Mouse (Mus musculus): ENCODE measurements around the gene Phc3. TPM values are rescaled to one million over a fixed set of nuclear protein-coding genes. Genes with fewer than 3 reads are reported as not detected.

Gene Phc3
- polyA plus RNA-seq, 1 experiment from 2014 or later = 7.3 TPM

DNA sequence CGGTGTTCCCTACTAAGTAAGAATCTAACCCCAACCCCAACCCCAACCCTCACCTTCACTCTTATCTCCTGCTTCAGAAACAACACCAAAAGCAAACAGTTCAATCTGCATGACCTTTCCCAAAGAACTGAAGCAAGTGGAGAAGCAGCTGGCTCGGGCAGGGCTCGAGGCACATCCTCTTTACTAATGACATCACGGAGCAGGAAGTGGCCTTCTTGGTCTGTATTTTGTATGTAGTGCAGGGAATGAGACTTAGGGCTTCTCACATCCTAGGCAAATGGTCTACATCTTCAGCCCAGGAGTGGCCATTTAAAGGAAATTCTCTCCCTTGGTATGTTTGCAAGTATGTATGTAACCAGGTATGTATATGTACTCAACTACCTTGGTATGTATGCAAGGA, 52.1 kb downstream of the Phc3 start:
- 85% methylated on average over 4 of the region's 4 CpGs for WGBS
- no peak overlapping the region for H3K9ac ChIP-seq (ENCODE audit: low read depth, low read length)
- no peak overlapping the region for H3K4me3 ChIP-seq (ENCODE audit: low read depth, low read length)
- DNase-seq (ENCODE audit: low spot score) (no peak), ATAC-seq (ENCODE audit: low FRiP score) (no peak)
- H3K36me3 ChIP-seq (ENCODE audit: control insufficient read depth, insufficient read depth, low read length) = no peaks in the 10 kb centered on the region
- H3K9me3 ChIP-seq (ENCODE audit: control insufficient read depth, low read length) = no peaks in the 10 kb centered on the region
- H3K4me2 ChIP-seq (replicated peaks; ENCODE audit: low read depth, low read length) = no peak overlapping the region
- H3K27me3 ChIP-seq (ENCODE audit: control insufficient read depth, insufficient read depth, low read length) = no peaks in the 10 kb centered on the region
- no peak overlapping the region for H3K27ac ChIP-seq (ENCODE audit: low read depth, low read length)
- H3K4me1 ChIP-seq (replicated peaks; ENCODE audit: control insufficient read depth, insufficient read depth, low read length) = no peaks in the 10 kb centered on the region

DNA sequence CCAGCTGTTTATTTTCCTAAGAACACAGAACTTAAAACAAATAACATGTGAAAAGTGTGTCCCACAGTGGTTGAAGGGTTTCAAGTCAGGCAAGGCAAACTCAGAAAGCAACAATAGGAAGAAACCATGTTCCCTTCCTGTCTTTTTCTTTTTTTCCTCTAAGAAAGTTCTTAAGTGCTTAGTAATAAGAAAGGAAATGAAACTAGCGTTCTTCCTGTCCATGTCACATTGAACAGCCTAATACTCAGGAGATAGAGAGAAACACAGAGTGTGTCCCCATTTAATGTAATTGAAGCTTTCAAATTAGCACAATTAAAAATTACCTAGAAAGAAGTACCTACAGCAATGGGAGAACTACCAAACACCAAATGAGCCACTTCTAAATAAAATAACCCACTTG, 64.6 kb downstream of the Phc3 start:
- WGBS = 97% methylated on average over 1 of the region's 1 CpGs
- no peaks in the 10 kb centered on the region for H3K4me1 ChIP-seq (replicated peaks; ENCODE audit: control insufficient read depth, insufficient read depth, low read length)
- ATAC-seq (ENCODE audit: low FRiP score) (no peak), DNase-seq (ENCODE audit: low spot score) (no peak)
- no peak overlapping the region for H3K9ac ChIP-seq (ENCODE audit: low read depth, low read length)
- H3K4me2 ChIP-seq (replicated peaks; ENCODE audit: low read depth, low read length) = no peak overlapping the region
- H3K4me3 ChIP-seq (ENCODE audit: low read depth, low read length) = no peak overlapping the region
- no peak overlapping the region for H3K27ac ChIP-seq (ENCODE audit: low read depth, low read length)
- H3K9me3 ChIP-seq (ENCODE audit: control insufficient read depth, low read length) = no peaks in the 10 kb centered on the region
- H3K36me3 ChIP-seq (ENCODE audit: control insufficient read depth, insufficient read depth, low read length) = no peaks in the 10 kb centered on the region
- H3K27me3 ChIP-seq (ENCODE audit: control insufficient read depth, insufficient read depth, low read length) = no peaks in the 10 kb centered on the region

DNA sequence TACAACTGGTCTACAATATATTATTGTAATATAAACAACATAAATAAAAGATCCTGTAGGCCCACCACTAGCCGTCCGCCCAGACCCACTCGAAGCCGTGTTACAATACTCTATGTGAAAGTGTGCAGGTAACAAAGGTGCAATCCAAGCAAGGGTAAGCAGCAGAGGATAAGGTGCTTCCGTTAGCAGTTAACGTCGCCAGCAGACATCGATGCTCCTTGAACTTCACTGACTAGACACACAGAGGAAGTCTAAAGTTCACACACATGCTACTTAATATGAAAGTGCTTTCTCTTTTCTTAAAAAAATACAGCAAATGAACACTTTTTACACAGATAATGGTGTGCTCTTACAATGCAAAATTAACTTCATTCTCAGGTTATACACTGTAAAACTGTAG, 69.8 kb downstream of the Phc3 start:
- ATAC-seq (ENCODE audit: low FRiP score) (no peak), DNase-seq (ENCODE audit: low spot score) (no peak)
- H3K9ac ChIP-seq (ENCODE audit: low read depth, low read length) = no peak overlapping the region
- 95% methylated on average over 8 of the region's 8 CpGs for WGBS
- 0 out of 2 replicates have a peak, but pooled peaks cover 2% of the 10 kb centered on the region for H3K36me3 ChIP-seq (ENCODE audit: control insufficient read depth, insufficient read depth, low read length)
- H3K4me3 ChIP-seq (ENCODE audit: low read depth, low read length) = no peak overlapping the region
- H3K4me2 ChIP-seq (replicated peaks; ENCODE audit: low read depth, low read length) = no peak overlapping the region
- H3K4me1 ChIP-seq (replicated peaks; ENCODE audit: control insufficient read depth, insufficient read depth, low read length) = no peaks in the 10 kb centered on the region
- H3K27ac ChIP-seq (ENCODE audit: low read depth, low read length) = no peak overlapping the region
- no peaks in the 10 kb centered on the region for H3K27me3 ChIP-seq (ENCODE audit: control insufficient read depth, insufficient read depth, low read length)
- no peaks in the 10 kb centered on the region for H3K9me3 ChIP-seq (ENCODE audit: control insufficient read depth, low read length)

DNA sequence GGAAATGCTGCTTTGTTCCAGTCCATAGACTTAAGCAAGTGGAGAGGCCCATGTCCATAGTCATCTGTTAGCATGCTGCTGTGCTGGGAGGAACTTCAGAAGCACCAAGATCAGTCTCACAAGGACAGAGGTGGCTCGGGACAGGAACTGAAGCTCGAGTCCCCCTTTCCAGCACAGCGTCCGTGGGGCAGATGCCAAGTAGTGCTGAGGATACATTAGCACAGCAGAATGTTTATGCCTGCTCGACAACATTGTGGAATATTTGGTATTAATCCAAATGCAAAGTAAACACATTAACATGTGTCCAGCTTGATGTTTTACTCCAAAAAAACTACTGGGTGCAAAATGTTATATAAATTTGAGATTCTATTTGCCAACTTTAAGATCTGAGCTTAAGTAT, 72.5 kb downstream of the Phc3 start:
- Histone ChIP-seq H3K4me3 (ENCODE audit: low read depth, low read length) (no peak overlapping the region), H3K27ac (ENCODE audit: low read depth, low read length) (no peak overlapping the region), H3K9me3 (ENCODE audit: control insufficient read depth, low read length) (no peaks in the 10 kb centered on the region), H3K4me2 (replicated peaks; ENCODE audit: low read depth, low read length) (no peak overlapping the region), H3K27me3 (ENCODE audit: control insufficient read depth, insufficient read depth, low read length) (no peaks in the 10 kb centered on the region), H3K4me1 (replicated peaks; ENCODE audit: control insufficient read depth, insufficient read depth, low read length) (no peaks in the 10 kb centered on the region), H3K36me3 (ENCODE audit: control insufficient read depth, insufficient read depth, low read length) (0 out of 2 replicates have a peak, but pooled peaks cover 2% of the 10 kb centered on the region), H3K9ac (ENCODE audit: low read depth, low read length) (no peak overlapping the region)
- DNase-seq (ENCODE audit: low spot score) (no peak), ATAC-seq (ENCODE audit: low FRiP score) (no peak)
- 93% methylated on average over 5 of the region's 5 CpGs for WGBS

DNA sequence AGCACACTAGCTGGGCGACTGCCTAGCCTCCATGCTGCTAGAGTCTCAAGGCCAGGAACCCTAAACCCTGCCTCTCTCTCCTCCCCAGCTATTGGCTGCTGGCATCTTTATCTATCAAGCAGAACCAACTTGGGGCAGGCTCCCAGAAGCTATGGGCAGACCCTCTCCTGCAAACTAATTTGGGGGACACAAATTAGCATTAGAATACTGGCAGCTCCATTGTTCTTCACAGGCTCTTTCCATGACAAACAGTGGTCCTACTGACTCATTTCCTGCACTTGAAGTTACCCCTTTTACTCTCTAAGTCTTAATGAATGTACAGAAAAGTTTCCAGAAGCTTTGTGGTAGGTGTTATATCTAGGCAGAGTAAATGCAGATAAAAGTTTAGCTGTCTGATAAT, 80.2 kb downstream of the Phc3 start:
- ATAC-seq (ENCODE audit: low FRiP score) (no peak), DNase-seq (ENCODE audit: low spot score) (no peak)
- H3K27ac ChIP-seq (ENCODE audit: low read depth, low read length) = no peak overlapping the region
- no peaks in the 10 kb centered on the region for H3K4me1 ChIP-seq (replicated peaks; ENCODE audit: control insufficient read depth, insufficient read depth, low read length)
- H3K9me3 ChIP-seq (ENCODE audit: control insufficient read depth, low read length) = no peaks in the 10 kb centered on the region
- H3K36me3 ChIP-seq (ENCODE audit: control insufficient read depth, insufficient read depth, low read length) = no peaks in the 10 kb centered on the region
- no peak overlapping the region for H3K4me2 ChIP-seq (replicated peaks; ENCODE audit: low read depth, low read length)
- H3K27me3 ChIP-seq (ENCODE audit: control insufficient read depth, insufficient read depth, low read length) = no peaks in the 10 kb centered on the region
- 14% methylated on average over 1 of the region's 1 CpGs for WGBS
- no peak overlapping the region for H3K4me3 ChIP-seq (ENCODE audit: low read depth, low read length)
- no peak overlapping the region for H3K9ac ChIP-seq (ENCODE audit: low read depth, low read length)

DNA sequence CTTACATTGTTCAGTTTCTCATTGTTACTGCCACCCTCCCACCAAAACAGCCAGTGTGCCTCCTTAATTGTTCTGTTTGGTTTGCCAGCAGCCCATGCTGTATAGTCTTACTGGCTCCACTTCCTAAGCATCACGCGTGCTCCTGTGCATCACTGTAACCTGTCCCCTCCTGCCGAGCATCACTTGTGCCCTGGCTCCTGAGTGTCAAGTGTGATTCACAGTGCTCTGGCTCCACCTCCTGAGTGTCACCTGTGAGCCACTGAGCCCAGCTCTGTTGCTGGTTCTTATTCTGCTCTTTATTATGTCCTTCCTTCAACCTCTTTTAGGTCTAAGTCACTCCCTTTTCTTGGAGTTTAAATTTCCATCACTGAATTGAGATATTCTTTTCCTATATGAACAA, 81.8 kb downstream of the Phc3 start:
- no peak for DNase-seq (ENCODE audit: low spot score)
- H3K4me3 ChIP-seq (ENCODE audit: low read depth, low read length) = no peak overlapping the region
- no peak for ATAC-seq (ENCODE audit: low FRiP score)
- H3K9ac ChIP-seq (ENCODE audit: low read depth, low read length) = no peak overlapping the region
- H3K4me2 ChIP-seq (replicated peaks; ENCODE audit: low read depth, low read length) = no peak overlapping the region
- H3K9me3 ChIP-seq (ENCODE audit: control insufficient read depth, low read length) = no peaks in the 10 kb centered on the region
- H3K4me1 ChIP-seq (replicated peaks; ENCODE audit: control insufficient read depth, insufficient read depth, low read length) = no peaks in the 10 kb centered on the region
- H3K27ac ChIP-seq (ENCODE audit: low read depth, low read length) = no peak overlapping the region
- H3K36me3 ChIP-seq (ENCODE audit: control insufficient read depth, insufficient read depth, low read length) = no peaks in the 10 kb centered on the region
- 88% methylated on average over 3 of the region's 3 CpGs for WGBS
- no peaks in the 10 kb centered on the region for H3K27me3 ChIP-seq (ENCODE audit: control insufficient read depth, insufficient read depth, low read length)

DNA sequence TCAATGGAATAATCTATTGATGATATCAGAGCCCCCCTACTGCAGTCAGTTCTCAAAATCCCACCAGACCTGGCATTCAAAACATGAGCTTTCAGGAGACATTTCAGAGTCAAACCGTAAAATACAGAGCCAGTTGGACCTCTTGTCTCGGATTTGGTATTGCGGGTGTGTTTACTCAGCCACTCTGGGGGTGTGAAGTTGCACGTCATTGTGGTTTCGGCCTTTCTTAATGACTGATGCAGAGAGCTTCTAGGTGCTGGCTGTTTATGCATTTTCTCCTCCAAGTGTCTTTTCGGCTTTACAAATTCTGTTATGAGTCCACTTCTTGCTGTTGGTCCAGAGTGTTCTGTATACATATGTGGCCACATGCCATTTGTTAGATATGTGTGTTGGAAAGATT, 92.5 kb downstream of the Phc3 start:
- WGBS = 90% methylated on average over 6 of the region's 6 CpGs

DNA sequence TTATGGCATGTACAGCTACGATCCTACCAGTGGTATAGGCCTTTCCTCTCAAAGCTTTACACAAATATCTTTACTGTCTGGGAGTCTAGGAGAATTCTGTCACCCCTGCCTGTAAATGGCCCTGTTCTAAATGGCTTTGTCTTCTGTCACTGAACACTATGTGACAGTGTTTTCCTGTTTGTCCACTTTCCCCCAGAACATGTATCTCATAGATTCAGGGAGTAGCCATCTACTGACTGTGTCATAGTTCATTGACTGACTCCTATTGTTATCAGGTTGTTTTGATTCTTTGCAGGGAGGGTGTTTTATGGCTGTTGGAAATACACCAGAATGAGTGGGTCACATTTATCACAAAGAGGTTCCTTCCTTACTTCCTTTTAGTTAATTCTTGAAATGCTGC, 99.2 kb downstream of the Phc3 start:
- Histone ChIP-seq H3K4me2 (replicated peaks; ENCODE audit: low read depth, low read length) (no peak overlapping the region), H3K4me3 (ENCODE audit: low read depth, low read length) (no peak overlapping the region), H3K27me3 (ENCODE audit: control insufficient read depth, insufficient read depth, low read length) (no peaks in the 10 kb centered on the region), H3K9me3 (ENCODE audit: control insufficient read depth, low read length) (no peaks in the 10 kb centered on the region), H3K4me1 (replicated peaks; ENCODE audit: control insufficient read depth, insufficient read depth, low read length) (no peaks in the 10 kb centered on the region), H3K27ac (ENCODE audit: low read depth, low read length) (no peak overlapping the region), H3K36me3 (ENCODE audit: control insufficient read depth, insufficient read depth, low read length) (no peaks in the 10 kb centered on the region), H3K9ac (ENCODE audit: low read depth, low read length) (no peak overlapping the region)
- ATAC-seq (ENCODE audit: low FRiP score) = no peak
- no peak for DNase-seq (ENCODE audit: low spot score)
- WGBS = 88% methylated on average over 1 of the region's 1 CpGs

More for the DNA sequence above, 92.5 kb downstream of the Phc3 start:
- Histone ChIP-seq H3K36me3 (ENCODE audit: control insufficient read depth, insufficient read depth, low read length) (no peaks in the 10 kb centered on the region), H3K4me3 (ENCODE audit: low read depth, low read length) (no peak overlapping the region), H3K27me3 (ENCODE audit: control insufficient read depth, insufficient read depth, low read length) (no peaks in the 10 kb centered on the region), H3K4me1 (replicated peaks; ENCODE audit: control insufficient read depth, insufficient read depth, low read length) (no peaks in the 10 kb centered on the region), H3K9ac (ENCODE audit: low read depth, low read length) (no peak overlapping the region), H3K4me2 (replicated peaks; ENCODE audit: low read depth, low read length) (no peak overlapping the region), H3K27ac (ENCODE audit: low read depth, low read length) (no peak overlapping the region), H3K9me3 (ENCODE audit: control insufficient read depth, low read length) (no peaks in the 10 kb centered on the region)
- DNase-seq (ENCODE audit: low spot score) = no peak
- no peak for ATAC-seq (ENCODE audit: low FRiP score)

DNA sequence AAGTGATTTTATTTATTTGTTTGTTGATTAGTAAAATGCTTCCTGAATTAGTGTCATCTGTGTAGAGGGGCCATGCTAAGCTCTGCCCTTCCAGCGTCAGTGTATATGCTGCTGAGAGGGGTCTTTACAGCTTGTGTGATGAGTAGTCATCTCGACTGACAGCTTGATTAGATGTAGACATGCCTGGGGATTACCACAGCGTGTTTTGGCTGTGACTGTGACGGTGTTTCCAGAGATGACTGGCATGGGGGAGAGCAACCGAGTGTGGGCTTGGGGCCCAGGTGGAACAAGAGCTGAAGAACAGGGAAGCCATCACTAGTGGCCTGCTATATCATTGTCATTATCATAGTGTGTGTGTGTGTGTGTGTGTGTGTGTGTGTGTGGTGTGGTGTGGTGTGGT, 100.6 kb downstream of the Phc3 start:
- 71% methylated on average over 5 of the region's 5 CpGs for WGBS

More for the DNA sequence above, 100.6 kb downstream of the Phc3 start:
- DNase-seq (ENCODE audit: low spot score) (no peak), ATAC-seq (ENCODE audit: low FRiP score) (no peak)
- Histone ChIP-seq H3K27me3 (ENCODE audit: control insufficient read depth, insufficient read depth, low read length) (no peaks in the 10 kb centered on the region), H3K27ac (ENCODE audit: low read depth, low read length) (no peak overlapping the region), H3K4me3 (ENCODE audit: low read depth, low read length) (no peak overlapping the region), H3K9me3 (ENCODE audit: control insufficient read depth, low read length) (no peaks in the 10 kb centered on the region), H3K36me3 (ENCODE audit: control insufficient read depth, insufficient read depth, low read length) (no peaks in the 10 kb centered on the region), H3K4me2 (replicated peaks; ENCODE audit: low read depth, low read length) (no peak overlapping the region), H3K9ac (ENCODE audit: low read depth, low read length) (no peak overlapping the region), H3K4me1 (replicated peaks; ENCODE audit: control insufficient read depth, insufficient read depth, low read length) (no peaks in the 10 kb centered on the region)

Measured in hindbrain, embryonic 11.5 days (tissue).